Mouse (Mus musculus): ENCODE results near the gene Uvrag.

The Uvrag gene

GRCm38 (mm10) chr7:99140984-99141918 is at the start of gene Uvrag:
TSS of gene Uvrag (minus strand) at chr7:99141141.
- peak; percentile 99 for DNase-seq

- DNase-seq = no peak
Measured at GRCm38 (mm10) chr7:99189885-99190284, 48.9 kb upstream of the Uvrag start.

DNA sequence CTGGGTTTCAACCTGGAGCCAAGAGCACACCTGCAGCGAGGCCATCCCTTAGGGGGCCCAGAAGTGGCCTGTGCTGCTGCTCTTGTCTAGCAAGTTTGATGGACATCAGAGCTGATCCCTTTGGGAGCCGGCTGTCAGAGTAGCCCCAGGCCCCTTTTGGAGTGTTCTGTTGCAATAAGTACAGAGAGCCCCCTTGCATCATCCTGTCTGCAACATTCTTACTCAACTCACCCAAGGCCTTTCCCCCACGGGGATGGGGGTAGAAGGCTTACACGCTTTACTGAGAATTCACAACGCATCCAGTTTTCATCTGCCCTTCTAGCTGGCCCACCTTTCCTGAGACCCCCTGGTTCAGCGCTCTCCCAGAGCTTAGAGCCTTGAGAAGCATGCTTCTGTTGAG is 47.7 kb upstream of the Uvrag start:
- no peak for DNase-seq

GRCm38 (mm10) chr7:99187451-99187850 is 46.5 kb upstream of the Uvrag start:
- DNase-seq = no peak

- DNase-seq = no peak
Measured at GRCm38 (mm10) chr7:99185405-99185804, 44.5 kb upstream of the Uvrag start.

DNA sequence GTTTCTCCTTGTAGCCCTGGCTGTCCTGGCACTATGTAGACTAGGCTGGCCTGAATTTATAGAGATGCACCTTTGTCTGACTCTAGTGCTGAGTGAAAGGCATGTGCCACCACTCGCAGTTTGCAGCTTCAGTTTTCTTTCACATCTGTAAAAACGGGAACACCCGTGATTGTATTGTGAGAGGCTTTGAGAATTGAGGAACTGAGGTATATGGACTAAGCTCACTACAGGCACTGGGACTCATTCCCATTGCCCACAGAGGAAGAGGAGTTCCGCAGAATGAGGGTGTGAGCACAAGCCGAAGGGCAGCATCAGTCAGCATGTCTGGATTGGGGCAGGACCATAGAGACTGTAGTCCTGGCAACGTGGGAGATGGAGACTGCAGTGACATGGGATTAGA is 42.8 kb upstream of the Uvrag start:
- DNase-seq = peak in 1 of 2 experiments; percentile 25

GRCm38 (mm10) chr7:99182432-99183172 is 41.7 kb upstream of the Uvrag start, which contains the start of gene Dgat2:
TSS of gene Dgat2 (minus strand) at chr7:99182719.
- DNase-seq = peak; percentile 88 to 91

DNA sequence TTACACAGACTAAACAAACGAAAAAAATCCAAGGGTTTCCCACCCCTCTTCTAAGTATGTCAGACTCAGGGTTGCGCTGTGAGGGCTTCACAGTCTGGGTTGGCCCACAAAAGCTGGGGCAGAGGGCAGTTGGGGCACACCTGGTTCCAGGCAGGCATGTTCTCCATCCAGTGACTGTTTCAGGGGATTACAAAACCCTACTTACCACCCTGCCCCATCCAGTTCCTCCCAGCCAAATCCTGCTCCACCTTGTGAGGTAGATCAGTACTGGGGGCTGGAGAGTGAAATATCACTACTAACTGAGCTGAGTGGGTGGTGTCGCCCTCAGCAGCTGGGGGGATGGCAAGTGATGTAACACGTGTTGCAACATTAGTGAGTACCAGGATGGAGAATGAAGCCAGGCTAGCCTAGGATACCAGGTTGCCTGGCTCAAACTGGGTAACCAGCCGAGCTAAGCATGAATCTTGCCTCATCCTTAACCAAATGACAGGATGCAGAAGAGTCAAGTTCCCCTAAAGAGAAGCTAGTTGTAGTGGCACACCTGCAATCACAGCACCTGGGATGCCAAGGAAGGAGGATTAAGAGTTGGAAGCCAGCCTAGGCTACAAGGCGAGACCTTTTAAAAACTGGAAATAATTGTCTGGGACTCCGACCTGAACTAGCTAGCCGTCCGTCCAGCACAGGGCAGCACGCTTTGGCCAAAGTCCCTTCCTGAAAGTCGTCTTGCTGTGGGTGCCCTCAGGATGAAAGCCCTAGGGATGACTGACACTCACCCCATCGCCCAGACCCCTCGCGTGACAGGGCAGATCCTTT is 40.9 kb upstream of the Uvrag start:
- DNase-seq = peak in 1 of 2 experiments; percentile 52

- no peak for DNase-seq
Measured at GRCm38 (mm10) chr7:99180162-99180561, 39.2 kb upstream of the Uvrag start.

- DNase-seq = no peak
Measured at GRCm38 (mm10) chr7:99179271-99179670, 38.3 kb upstream of the Uvrag start.

GRCm38 (mm10) chr7:99177386-99177785 is 36.4 kb upstream of the Uvrag start:
- DNase-seq = no peak

DNA sequence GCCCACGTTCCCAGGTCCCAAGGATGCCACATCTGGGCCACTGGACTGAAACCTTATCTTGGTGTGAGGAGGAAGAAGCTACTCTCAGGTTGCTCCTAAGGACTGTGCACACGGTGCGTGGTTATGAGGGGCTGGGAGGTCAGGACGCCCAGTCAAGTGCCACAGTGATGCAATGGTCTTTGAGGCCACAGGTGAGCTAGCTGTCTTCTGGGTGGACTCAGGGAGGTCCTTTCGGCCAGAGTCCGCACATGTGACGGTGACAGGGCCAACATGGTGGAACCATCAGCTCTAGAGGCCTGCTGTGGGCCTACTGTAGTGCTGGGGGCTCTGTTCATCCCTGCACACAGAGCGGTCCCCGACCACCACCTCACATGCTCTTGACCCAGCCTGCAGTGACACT is 34.7 kb upstream of the Uvrag start:
- DNase-seq = no peak

DNA sequence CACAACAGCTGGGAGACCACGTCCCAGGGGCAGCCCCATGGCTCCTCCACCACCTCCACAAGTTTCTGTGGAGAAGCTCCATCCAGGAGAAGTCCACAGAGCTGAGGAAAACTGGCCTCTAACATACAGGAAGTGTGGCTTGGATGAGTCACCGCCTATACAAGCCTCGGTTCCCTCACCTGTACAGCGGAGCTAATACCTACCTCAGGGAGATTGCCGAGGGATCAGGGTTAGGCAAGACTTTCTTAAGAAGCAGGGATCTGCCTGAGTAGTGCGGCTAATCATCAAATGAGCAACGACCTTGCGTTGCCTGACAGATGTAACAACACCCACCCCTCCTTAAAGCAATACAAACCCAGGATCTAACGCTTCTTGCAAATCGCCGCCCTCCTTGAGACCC is 34.2 kb upstream of the Uvrag start:
- no peak for DNase-seq

- DNase-seq = no peak
Measured at GRCm38 (mm10) chr7:99174006-99174405, 33.1 kb upstream of the Uvrag start.

DNA sequence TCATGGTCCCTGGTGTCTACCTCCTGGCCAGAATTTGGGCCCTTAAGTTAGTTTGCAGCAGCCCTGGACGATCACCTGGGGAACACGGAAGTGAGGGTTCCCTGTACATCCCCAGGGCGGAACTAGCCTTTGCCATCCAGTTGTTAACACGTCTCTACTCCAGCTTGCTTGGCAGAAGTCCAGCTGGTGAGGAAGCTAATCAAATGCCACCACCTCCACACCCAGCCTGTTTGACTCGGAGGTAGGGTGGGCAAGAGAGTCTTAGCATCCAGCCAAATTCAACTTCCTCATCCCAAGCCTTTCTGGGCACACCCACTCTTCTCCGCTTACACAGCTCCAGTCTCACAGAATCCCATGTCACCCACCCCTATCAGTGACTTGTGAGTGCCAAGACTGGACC is 32.0 kb upstream of the Uvrag start:
- peak; percentile 56 to 66 for DNase-seq

DNA sequence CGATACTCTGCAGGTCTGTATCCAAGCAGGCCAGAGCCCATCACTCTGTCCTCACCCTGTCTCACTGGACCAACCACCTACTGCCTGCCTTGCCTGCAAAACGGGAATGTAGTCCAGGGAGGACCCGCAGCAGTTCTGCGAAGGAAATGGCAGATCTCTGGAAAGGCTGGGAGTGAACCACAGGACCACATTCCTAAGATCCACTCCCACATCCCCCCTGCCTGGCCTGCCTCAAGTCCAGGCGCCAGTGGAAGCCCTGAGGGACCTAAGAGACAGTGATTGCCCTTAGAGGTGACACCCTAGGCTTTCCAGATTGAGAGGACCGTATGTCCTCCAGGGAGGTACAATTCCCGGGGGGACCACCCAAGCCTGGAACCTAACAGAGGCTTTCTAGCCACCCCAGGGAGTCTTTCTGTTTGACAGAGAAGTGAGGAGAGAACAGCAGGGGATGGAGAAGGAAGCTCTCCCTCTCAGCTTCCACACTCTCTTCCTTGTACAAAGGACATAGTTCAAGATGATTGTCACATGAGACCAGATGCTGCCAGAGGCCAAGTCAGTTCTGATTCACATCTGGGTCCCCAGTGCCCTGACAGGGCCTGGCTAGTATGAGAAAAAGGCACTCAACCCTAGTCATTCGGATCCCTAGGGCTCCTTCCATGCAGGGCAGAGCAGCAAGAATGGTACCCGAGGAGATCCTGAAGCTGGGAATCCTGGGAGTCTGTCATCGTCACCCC is 31.0 kb upstream of the Uvrag start:
- no peak for DNase-seq

DNA sequence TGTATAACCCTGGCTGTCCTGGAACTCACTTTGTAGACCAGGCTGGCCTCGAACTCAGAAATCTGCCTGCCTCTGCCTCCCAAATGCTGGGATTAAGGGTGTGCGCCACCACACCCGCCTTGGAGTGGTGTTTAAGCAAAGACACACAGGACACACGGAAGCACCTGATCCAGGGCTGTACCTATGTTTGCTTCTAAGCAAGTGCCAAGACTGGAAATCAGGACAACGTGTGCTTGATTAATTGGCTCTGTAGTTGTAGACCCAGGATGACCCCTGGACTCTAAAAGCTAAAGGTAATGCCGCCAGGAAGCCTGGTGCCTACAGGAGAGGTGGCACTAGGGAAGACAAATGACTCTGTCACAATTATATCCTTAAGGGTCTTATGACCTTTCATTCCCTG is 29.6 kb upstream of the Uvrag start:
- DNase-seq = no peak

DNA sequence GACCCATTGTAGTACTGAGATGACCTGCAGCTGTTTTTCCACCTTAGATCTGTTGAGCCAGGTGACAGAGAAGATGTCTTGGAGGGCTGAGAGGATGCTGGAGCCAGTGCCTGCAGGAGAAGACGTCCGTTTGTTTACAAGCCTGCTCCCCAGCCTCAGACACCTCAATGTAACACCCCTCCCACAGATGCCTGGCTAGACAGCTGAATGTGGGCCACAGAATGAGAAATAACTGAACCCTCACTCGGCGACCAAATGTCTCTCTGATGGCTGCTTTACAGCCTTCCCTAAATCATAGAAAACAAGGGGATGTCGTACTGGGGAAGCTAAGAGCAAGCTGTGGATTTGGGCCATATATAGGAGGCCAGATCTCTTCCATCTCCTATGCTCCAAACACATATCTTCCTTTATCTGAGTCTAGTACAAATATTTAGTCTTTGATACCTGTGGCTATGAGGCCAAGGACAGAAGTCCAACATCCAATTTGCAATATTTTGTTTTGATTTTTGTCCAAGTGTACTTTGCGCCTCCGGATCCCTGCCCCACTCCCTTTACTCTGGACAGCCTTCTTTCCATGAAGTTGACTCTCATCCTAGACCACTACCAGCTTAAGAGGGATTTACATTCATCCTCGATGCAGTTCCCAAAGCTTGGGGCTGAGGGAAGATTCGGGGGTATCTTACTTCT is 28.9 kb upstream of the Uvrag start:
- no peak for DNase-seq

GRCm38 (mm10) chr7:99168756-99169155 is 27.8 kb upstream of the Uvrag start:
- no peak for DNase-seq

DNA sequence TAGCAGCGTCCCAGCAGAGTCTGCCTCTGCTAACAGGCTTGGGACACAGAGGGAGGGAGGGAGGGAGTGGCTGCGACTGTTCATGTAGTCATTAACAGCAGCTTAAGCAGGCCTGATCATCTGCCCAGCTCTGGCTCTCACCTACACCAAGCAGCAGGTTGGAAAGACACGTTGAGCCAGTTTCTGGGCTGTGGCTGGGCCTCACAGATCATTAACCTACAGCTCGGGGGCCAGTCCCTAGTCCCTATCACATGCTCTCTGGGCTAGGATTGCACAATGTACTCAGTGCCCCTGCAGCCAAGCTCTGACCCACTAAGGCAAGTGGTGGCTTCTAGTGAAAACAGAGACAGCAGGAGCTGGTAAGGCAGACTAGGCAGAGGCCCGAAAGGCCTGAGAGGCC is 27.0 kb upstream of the Uvrag start:
- DNase-seq = peak; percentile 36 to 63

DNA sequence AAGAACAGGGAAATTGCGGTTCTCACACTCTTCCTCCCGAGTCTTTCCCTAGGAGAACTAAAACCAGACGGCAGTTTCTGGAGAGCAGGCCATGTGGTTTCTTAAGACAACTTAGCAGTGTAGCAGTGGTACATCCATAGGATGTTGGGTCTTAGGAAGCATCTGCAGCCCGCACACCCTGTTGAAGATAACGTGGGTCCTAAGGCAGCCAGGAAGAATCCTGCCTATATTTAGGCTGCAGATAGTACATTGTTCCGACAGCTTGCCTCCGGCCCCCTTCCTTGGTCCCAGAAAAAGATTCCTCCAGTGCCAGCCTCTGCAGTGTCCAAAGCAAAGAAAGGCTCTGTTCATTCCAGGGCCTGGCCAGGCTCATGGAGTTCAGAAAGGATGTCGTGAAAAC is 25.2 kb upstream of the Uvrag start:
- DNase-seq = no peak
